Mouse (Mus musculus) cortical plate, adult 2 months (tissue): ENCODE results near the gene Kank1.

ENCODE experiments used
- CTCF ChIP-seq: fragments of 200-500 bp; IDR thresholded peaks from 2 replicates; pipeline ENCODE4 v1.5.1; 2011; ENCODE audit warnings: mild to moderate bottlenecking, control low read depth, low read length; ENCODE audit not compliant: insufficient read depth; ENCODE audit errors: extremely low read depth
- POLR2A ChIP-seq: fragments of 200-500 bp; IDR thresholded peaks from 2 replicates; pipeline ENCODE4 v1.6.1; 2011; ENCODE audit warnings: mild to moderate bottlenecking, low read length, control low read depth; ENCODE audit not compliant: insufficient read depth; ENCODE audit errors: extremely low read depth

GRCm38 (mm10) chr19:25266181-25266580 lies 29.4 kb downstream of the Kank1 start:
- no peak for TF ChIP-seq POLR2A
- no peak for TF ChIP-seq CTCF
